Mouse (Mus musculus) neural tube, embryonic 14.5 days (tissue): ENCODE measurements around the gene Slc25a12. TPM values are rescaled to one million over a fixed set of nuclear protein-coding genes. Genes with fewer than 3 reads are reported as not detected.

Experiments used
- ATAC-seq: fragments of 200-750 bp; cut with Nextera tagmentation; 2 replicates; pipeline ENCODE4 v1.8.0; 2017; ENCODE audit warnings: low read depth, mild to moderate bottlenecking, moderate TSS enrichment, moderate library complexity
- H3K27ac ChIP-seq: fragments of 300-500 bp; sonication (generic); 2 replicates; pipeline ENCODE4 v1.5.1; 2014; ENCODE audit warnings: low read depth, mild to moderate bottlenecking, control low read depth, low read length, moderate library complexity, mixed read lengths
- H3K27me3 ChIP-seq: fragments of 300-500 bp; sonication (generic); 2 replicates; pipeline ENCODE4 v1.6.1; 2014; ENCODE audit warnings: low read length; ENCODE audit not compliant: control insufficient read depth, insufficient read depth
- H3K36me3 ChIP-seq: fragments of 300-500 bp; sonication (generic); 2 replicates; pipeline ENCODE4 v1.6.1; 2014; ENCODE audit warnings: low read length, mixed read lengths; ENCODE audit not compliant: control insufficient read depth, insufficient read depth
- H3K4me1 ChIP-seq: fragments of 300-500 bp; sonication (generic); 2 replicates; pipeline ENCODE4 v1.6.1; 2014; ENCODE audit warnings: low read length; ENCODE audit not compliant: control insufficient read depth, insufficient read depth
- H3K4me2 ChIP-seq: fragments of 300-500 bp; sonication (generic); 2 replicates; pipeline ENCODE4 v1.6.1; 2014; ENCODE audit warnings: mild to moderate bottlenecking, low read depth, low read length, control low read depth
- H3K4me3 ChIP-seq: fragments of 300-500 bp; sonication (generic); 2 replicates; pipeline ENCODE4 v1.5.1; 2014; ENCODE audit warnings: low read depth, low read length, control low read depth, mixed read lengths
- H3K9ac ChIP-seq: fragments of 300-500 bp; sonication (generic); replicated peaks from 2 replicates; pipeline ENCODE4 v1.6.1; 2014; ENCODE audit warnings: low read depth, mild to moderate bottlenecking, control low read depth, low read length, mixed read lengths
- H3K9me3 ChIP-seq: fragments of 300-500 bp; sonication (generic); 2 replicates; pipeline ENCODE4 v1.6.1; 2016; ENCODE audit warnings: low read length; ENCODE audit not compliant: control insufficient read depth
- WGBS: fragments of 180-500 bp; shearing (Covaris S2); extraction: QIAGEN DNeasy Blood & Tissue Kit; methylation state at CpG from one replicate; pipeline ENCODE4 v1.1.7; 2014; 5-methylcytosine and 5-hydroxymethylcytosine counted together
- polyA plus RNA-seq: library from polyadenylated mRNA; unstranded; fragments of >200 nt; fragmentation: Nextera tagmentation; extraction: Ambion mirVana; gene quantifications from 2 replicates; pipeline ENCODE4 v1.2.1, GENCODE M21; 2014

The Slc25a12 gene
- polyA plus RNA-seq, 1 experiment from 2014 or later: 129 TPM

GRCm38 (mm10) chr2:71304821-71305220 lies 62.7 kb downstream of the Slc25a12 start:
- H3K4me1 ChIP-seq: no peaks in the 10 kb centered on the region
- no peak for ATAC-seq
- H3K9ac ChIP-seq: no peak overlapping the region
- H3K27me3 ChIP-seq: no peaks in the 10 kb centered on the region
- H3K27ac ChIP-seq: no peak overlapping the region
- H3K9me3 ChIP-seq: no peaks in the 10 kb centered on the region
- H3K4me3 ChIP-seq: no peak overlapping the region
- no peaks in the 10 kb centered on the region for H3K36me3 ChIP-seq
- WGBS: 58% methylated on average over 3 of the region's 3 CpGs
- H3K4me2 ChIP-seq: no peak overlapping the region

- H3K9ac ChIP-seq: no peak overlapping the region
- no peak overlapping the region for H3K4me3 ChIP-seq
- ATAC-seq: no peak
These were observed 64.3 kb downstream of the Slc25a12 start for GRCm38 (mm10) chr2:71303221-71303620.

GRCm38 (mm10) chr2:71302156-71302663 lies 65.3 kb downstream of the Slc25a12 start:
- Histone ChIP-seq H3K9me3 (no peaks in the 10 kb centered on the region), H3K4me3 (no peak overlapping the region), H3K4me1 (no peaks in the 10 kb centered on the region), H3K4me2 (no peak overlapping the region), H3K9ac (no peak overlapping the region), H3K27me3 (no peaks in the 10 kb centered on the region), H3K36me3 (no peaks in the 10 kb centered on the region), H3K27ac (no peak overlapping the region)
- no peak for ATAC-seq
- 67% methylated on average over 3 of the region's 3 CpGs for WGBS

More at GRCm38 (mm10) chr2:71303221-71303620, 64.3 kb downstream of the Slc25a12 start:
- no peaks in the 10 kb centered on the region for H3K4me1 ChIP-seq
- no peaks in the 10 kb centered on the region for H3K27me3 ChIP-seq
- no peaks in the 10 kb centered on the region for H3K36me3 ChIP-seq
- H3K9me3 ChIP-seq: no peaks in the 10 kb centered on the region
- no peak overlapping the region for H3K27ac ChIP-seq
- no peak overlapping the region for H3K4me2 ChIP-seq

DNA sequence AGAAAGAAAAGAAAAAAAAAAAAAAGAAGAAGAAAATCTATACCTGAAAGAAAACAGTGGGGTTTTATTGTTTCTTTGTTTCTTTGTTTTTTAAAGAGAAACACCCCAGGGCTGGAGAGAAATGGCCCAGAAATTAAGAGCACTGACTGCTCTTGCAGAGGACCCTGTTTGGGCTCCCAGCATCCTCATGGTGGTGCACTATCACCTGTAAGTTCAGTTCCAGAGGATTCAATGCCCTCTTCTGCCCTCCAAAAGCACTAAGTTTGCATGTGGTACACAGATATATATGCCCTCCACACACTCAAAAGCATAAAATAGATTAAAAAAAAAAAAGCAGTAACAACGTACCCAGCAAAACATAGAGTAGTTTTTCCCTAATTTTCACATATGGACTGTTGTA lies 68.8 kb downstream of the Slc25a12 start:
- Histone ChIP-seq H3K9me3 (no peaks in the 10 kb centered on the region), H3K36me3 (no peaks in the 10 kb centered on the region), H3K27ac (no peak overlapping the region), H3K9ac (no peak overlapping the region), H3K4me2 (no peak overlapping the region), H3K27me3 (no peaks in the 10 kb centered on the region), H3K4me3 (no peak overlapping the region), H3K4me1 (no peaks in the 10 kb centered on the region)
- WGBS: 94% methylated on average over 1 of the region's 1 CpGs
- ATAC-seq: no peak

GRCm38 (mm10) chr2:71297501-71297900 lies 70.0 kb downstream of the Slc25a12 start:
- no peak for ATAC-seq
- no peaks in the 10 kb centered on the region for H3K27me3 ChIP-seq
- no peaks in the 10 kb centered on the region for H3K36me3 ChIP-seq
- H3K4me2 ChIP-seq: no peak overlapping the region
- 86% methylated on average over 1 of the region's 1 CpGs for WGBS
- no peak overlapping the region for H3K4me3 ChIP-seq
- no peaks in the 10 kb centered on the region for H3K4me1 ChIP-seq
- H3K9ac ChIP-seq: no peak overlapping the region
- H3K9me3 ChIP-seq: no peaks in the 10 kb centered on the region
- no peak overlapping the region for H3K27ac ChIP-seq

DNA sequence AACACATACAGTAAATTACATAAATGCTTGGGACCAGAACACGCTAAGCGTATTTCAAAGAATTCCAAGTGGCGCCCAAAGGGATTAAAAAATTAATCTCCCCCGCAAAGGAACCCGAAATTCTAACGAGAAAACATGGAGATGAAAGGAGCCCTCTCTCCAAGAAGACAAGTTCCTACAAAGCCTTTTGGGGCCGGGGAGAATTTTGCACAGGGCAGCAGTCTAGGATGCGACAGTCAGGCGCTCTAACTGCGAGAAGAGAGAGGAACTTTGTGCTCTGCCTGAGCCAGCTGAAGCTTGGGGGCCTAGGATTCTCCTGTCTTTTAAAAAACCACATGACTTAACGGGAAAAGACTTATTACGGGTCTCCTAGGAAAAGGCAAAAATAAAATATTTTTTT lies 71.7 kb downstream of the Slc25a12 start:
- no peak overlapping the region for H3K27ac ChIP-seq
- no peaks in the 10 kb centered on the region for H3K27me3 ChIP-seq
- no peak overlapping the region for H3K9ac ChIP-seq
- no peak for ATAC-seq
- H3K4me2 ChIP-seq: no peak overlapping the region
- WGBS: 88% methylated on average over 12 of the region's 12 CpGs
- H3K9me3 ChIP-seq: no peaks in the 10 kb centered on the region
- no peaks in the 10 kb centered on the region for H3K4me1 ChIP-seq
- H3K4me3 ChIP-seq: no peak overlapping the region
- H3K36me3 ChIP-seq: no peaks in the 10 kb centered on the region

DNA sequence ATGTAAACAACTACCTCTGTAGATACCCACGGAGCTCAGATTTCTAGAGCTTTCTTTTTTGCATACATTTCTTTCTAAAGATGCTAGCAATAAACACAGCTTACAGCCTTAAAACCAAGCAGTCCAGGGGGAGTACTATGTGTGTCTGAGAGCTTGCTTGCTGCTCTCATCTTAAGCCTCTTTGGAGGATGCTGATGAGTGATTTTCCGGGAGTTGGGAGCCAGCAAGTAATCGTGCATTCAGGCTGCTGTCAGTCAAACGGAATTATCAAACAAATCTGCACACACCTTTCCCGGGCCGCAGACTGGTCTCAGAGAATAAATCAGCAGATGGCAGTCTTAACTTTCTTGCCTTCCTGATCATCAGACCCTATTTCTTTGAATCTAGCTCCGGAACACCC lies 73.1 kb downstream of the Slc25a12 start:
- Histone ChIP-seq H3K36me3 (no peaks in the 10 kb centered on the region), H3K9ac (no peak overlapping the region), H3K27ac (no peak overlapping the region), H3K4me2 (no peak overlapping the region), H3K9me3 (no peaks in the 10 kb centered on the region), H3K27me3 (no peaks in the 10 kb centered on the region), H3K4me1 (no peaks in the 10 kb centered on the region), H3K4me3 (no peak overlapping the region)
- no peak for ATAC-seq
- 51% methylated on average over 7 of the region's 7 CpGs for WGBS

- Histone ChIP-seq H3K4me2 (no peak overlapping the region), H3K27ac (no peak overlapping the region), H3K4me1 (no peaks in the 10 kb centered on the region), H3K4me3 (no peak overlapping the region), H3K36me3 (no peaks in the 10 kb centered on the region), H3K27me3 (no peaks in the 10 kb centered on the region), H3K9me3 (no peaks in the 10 kb centered on the region), H3K9ac (no peak overlapping the region)
- ATAC-seq: no peak
- 76% methylated on average over 3 of the region's 3 CpGs for WGBS
These were observed 73.6 kb downstream of the Slc25a12 start for GRCm38 (mm10) chr2:71293983-71294382.

DNA sequence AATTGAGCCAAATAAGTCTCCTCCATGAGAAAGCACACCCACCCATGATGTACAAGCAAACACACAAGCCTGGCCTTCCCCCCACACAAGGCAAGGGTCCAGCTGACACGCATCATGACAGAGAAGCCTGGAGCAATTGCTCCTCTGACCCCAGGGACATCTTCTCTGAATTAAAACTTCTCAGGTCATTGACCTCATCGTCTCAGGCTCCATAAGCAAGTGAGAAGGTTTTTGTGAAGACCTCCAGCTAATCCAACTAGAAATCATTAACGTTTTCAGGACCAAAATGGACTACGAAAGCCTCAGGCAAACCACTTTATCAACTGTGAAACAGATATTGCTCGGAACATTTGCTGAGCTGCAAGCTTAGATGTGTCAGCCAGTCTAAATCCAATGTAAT lies 76.0 kb downstream of the Slc25a12 start:
- H3K4me3 ChIP-seq: no peak overlapping the region

More for the DNA sequence above, 76.0 kb downstream of the Slc25a12 start:
- H3K27me3 ChIP-seq: no peaks in the 10 kb centered on the region
- no peaks in the 10 kb centered on the region for H3K36me3 ChIP-seq
- 53% methylated on average over 5 of the region's 5 CpGs for WGBS
- no peak overlapping the region for H3K27ac ChIP-seq
- ATAC-seq: no peak
- H3K9ac ChIP-seq: no peak overlapping the region
- H3K4me1 ChIP-seq: no peaks in the 10 kb centered on the region
- no peaks in the 10 kb centered on the region for H3K9me3 ChIP-seq
- no peak overlapping the region for H3K4me2 ChIP-seq
